In genomic region chr12:67059136-67060014, GRCm38 (mm10) we compare ENCODE assay signal across 8 mouse cellular contexts.
A peak's percentile ranks its signal among the peaks of the same experiment; 100 is the strongest.
DNase-seq lines count a peak whose midpoint lies in the region; ATAC-seq lines count a peak whose summit lies in the region.

No protein-coding gene starts in this region.

- H3K4me1 ChIP-seq in embryonic facial prominence, embryonic 11.5 days (ENCODE audit: control insufficient read depth, insufficient read depth, low read length) = no peaks in the 10 kb centered on the region
- no peaks in the 10 kb centered on the region for H3K4me1 ChIP-seq in embryonic facial prominence, embryonic 10.5 days
- no peaks in the 10 kb centered on the region for H3K4me1 ChIP-seq in embryonic facial prominence, embryonic 13.5 days
- no peaks in the 10 kb centered on the region for H3K4me1 ChIP-seq in intestine, embryonic 15.5 days (replicated peaks)

- 0 out of 2 replicates have a peak, but pooled peaks cover 4% of the 10 kb centered on the region for H3K9me3 ChIP-seq in embryonic facial prominence, embryonic 11.5 days (replicated peaks; ENCODE audit: control insufficient read depth, low read length)
- peaks cover 4% of the 10 kb centered on the region for H3K9me3 ChIP-seq in embryonic facial prominence, embryonic 10.5 days
- H3K9me3 ChIP-seq in embryonic facial prominence, embryonic 13.5 days = no peaks in the 10 kb centered on the region
- H3K9me3 ChIP-seq in intestine, embryonic 15.5 days = no peaks in the 10 kb centered on the region

- DNase-seq in embryonic facial prominence, embryonic 11.5 days (ENCODE audit: low spot score) = peak; percentile 6
- DNase-seq in embryonic facial prominence, embryonic 10.5 days (ENCODE audit: low spot score) = no peak
- DNase-seq in CD4-positive helper T cell, adult 2 months (ENCODE audit: low read depth, low spot score) = peak; percentile 9
- DNase-seq in naive thymus-derived CD4-positive, alpha-beta T cell, adult 2 months (ENCODE audit: low read depth) = peak; percentile 48
- DNase-seq in ovary, postnatal 14 days (ENCODE audit: low spot score) = no peak
- no peak for DNase-seq in natural killer cell, adult 2 months (ENCODE audit: low spot score in 2 of 2)

- H3K27ac ChIP-seq in embryonic facial prominence, embryonic 11.5 days (replicated peaks; ENCODE audit: low read depth, low read length) = no peak overlapping the region
- H3K27ac ChIP-seq in embryonic facial prominence, embryonic 10.5 days (replicated peaks) = no peak overlapping the region
- no peak overlapping the region for H3K27ac ChIP-seq in embryonic facial prominence, embryonic 13.5 days
- H3K27ac ChIP-seq in intestine, embryonic 15.5 days = no peak overlapping the region

- H3K27me3 ChIP-seq in embryonic facial prominence, embryonic 11.5 days (ENCODE audit: control insufficient read depth, insufficient read depth, low read length) = no peaks in the 10 kb centered on the region
- H3K27me3 ChIP-seq in embryonic facial prominence, embryonic 10.5 days (replicated peaks; ENCODE audit: low read depth, poor library complexity, severe bottlenecking) = no peaks in the 10 kb centered on the region
- H3K27me3 ChIP-seq in embryonic facial prominence, embryonic 13.5 days = no peaks in the 10 kb centered on the region
- H3K27me3 ChIP-seq in intestine, embryonic 15.5 days (replicated peaks) = no peaks in the 10 kb centered on the region

- WGBS in embryonic facial prominence, embryonic 11.5 days = 70% methylated on average over 19 of the region's 19 CpGs
- whole genome bisulfite sequencing in embryonic facial prominence, embryonic 10.5 days = 58% methylated on average over 19 of the region's 19 CpGs
- 59% methylated on average over 19 of the region's 19 CpGs for WGBS in embryonic facial prominence, embryonic 13.5 days
- WGBS in intestine, embryonic 15.5 days = 56% methylated on average over 19 of the region's 19 CpGs

- no peak overlapping the region for H3K4me2 ChIP-seq in embryonic facial prominence, embryonic 11.5 days (ENCODE audit: low read depth, low read length)
- H3K4me2 ChIP-seq in embryonic facial prominence, embryonic 13.5 days = no peak overlapping the region
- no peak overlapping the region for H3K4me2 ChIP-seq in intestine, embryonic 15.5 days (replicated peaks)

- ATAC-seq in embryonic facial prominence, embryonic 11.5 days (replicated peaks; ENCODE audit: insufficient number of reproducible peaks, low FRiP score, low TSS enrichment, low read depth) = peak; percentile 99
- ATAC-seq in embryonic facial prominence, embryonic 13.5 days (ENCODE audit: insufficient number of reproducible peaks, insufficient read depth, low FRiP score, low TSS enrichment, low read depth) = peak; percentile 99
- peak; percentile 96 for ATAC-seq in intestine, embryonic 15.5 days

- H3K9ac ChIP-seq in embryonic facial prominence, embryonic 11.5 days (replicated peaks; ENCODE audit: low read length) = no peak overlapping the region
- no peak overlapping the region for H3K9ac ChIP-seq in embryonic facial prominence, embryonic 13.5 days
- H3K9ac ChIP-seq in intestine, embryonic 15.5 days = no peak overlapping the region

- H3K36me3 ChIP-seq in embryonic facial prominence, embryonic 11.5 days (replicated peaks; ENCODE audit: control insufficient read depth, insufficient read depth, low read depth, low read length) = no peaks in the 10 kb centered on the region
- no peaks in the 10 kb centered on the region for H3K36me3 ChIP-seq in embryonic facial prominence, embryonic 10.5 days (replicated peaks)
- no peaks in the 10 kb centered on the region for H3K36me3 ChIP-seq in embryonic facial prominence, embryonic 13.5 days
- H3K36me3 ChIP-seq in intestine, embryonic 15.5 days = no peaks in the 10 kb centered on the region

- no peak overlapping the region for H3K4me3 ChIP-seq in embryonic facial prominence, embryonic 11.5 days (ENCODE audit: low read depth, low read length)
- no peak overlapping the region for H3K4me3 ChIP-seq in embryonic facial prominence, embryonic 10.5 days
- H3K4me3 ChIP-seq in embryonic facial prominence, embryonic 13.5 days = no peak overlapping the region
- H3K4me3 ChIP-seq in intestine, embryonic 15.5 days (replicated peaks) = no peak overlapping the region

Comparison
In these comparisons a context has a peak if more than half of its experiments do, and no peak if none do; other contexts are left out.
1. DNase-seq: peak in embryonic facial prominence, embryonic 11.5 days (single experiment), CD4-positive helper T cell, adult 2 months (single experiment) and naive thymus-derived CD4-positive, alpha-beta T cell, adult 2 months (single experiment); none in embryonic facial prominence, embryonic 10.5 days (single experiment), ovary, postnatal 14 days (single experiment) and natural killer cell, adult 2 months (0 of 2).
2. Peak in every context shown above with its lines, with median percentiles within 50 percentile points of each other: ATAC-seq.